Mouse (Mus musculus) heart, postnatal 25 days (tissue): ENCODE measurements around the gene Neurl2. TPM values are rescaled to one million over a fixed set of nuclear protein-coding genes. Genes with fewer than 3 reads are reported as not detected.
"Not testable (repeated sequence)": the region's sequence is repeated elsewhere in the genome, so short reads cannot be mapped to it uniquely, and the experiment has no call there.

Experiments
- DNase-seq: peaks from one replicate; pipeline ENCODE4 v3.0.0; 2022; ENCODE audit warnings: low spot score
- intact Hi-C: fragments of 180-260 bp; cut with DNase I; formaldehyde crosslinking; loops from one replicate; pipeline ENCODE4 v1.15.1; 2025
- total RNA-seq, 2 experiments: library from RNA; stranded (reverse); gene quantifications; 2 replicates each; pipeline ENCODE4 v1.2.3; 2021

Gene Neurl2
- total RNA-seq = 10 to 100 TPM; 39.9 to 44.6 TPM

- intact Hi-C loops = loop anchor here (2.0 to 10.0 kb wide), 4 partner anchors 43 to 201 kb away; partner anchors contain the start of genes Ncoa5 and Zfp335
- DNase-seq = peak; percentile 87
Measured at GRCm38 (mm10) chr2:164833314-164833959, at the start of gene Neurl2. Neurl2 (minus strand) TSS chr2:164833456.

DNA sequence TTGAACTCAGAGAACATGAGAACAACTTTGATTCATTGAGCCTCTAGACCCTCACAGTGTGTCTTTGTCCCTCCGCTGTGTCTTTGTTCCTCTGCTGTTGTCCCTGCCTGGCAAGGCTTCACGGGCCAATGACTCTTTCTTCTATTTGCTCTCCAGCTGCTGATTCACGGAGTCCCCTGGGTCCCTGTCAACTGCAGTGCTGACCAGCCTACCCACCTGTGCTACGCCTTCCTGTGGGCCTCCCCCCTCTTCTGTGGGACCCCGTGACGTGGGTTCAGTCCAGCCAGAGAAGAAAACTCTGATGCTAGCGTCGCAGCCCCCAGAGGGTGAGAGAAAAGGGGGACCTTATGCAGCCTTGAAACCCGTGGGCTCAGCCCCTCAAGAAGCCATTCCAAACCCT is 49.4 kb upstream of the Neurl2 start:
- intact Hi-C loops = no loop called here
- no peak for DNase-seq

GRCm38 (mm10) chr2:164879568-164880277 is 46.5 kb upstream of the Neurl2 start:
- peak; percentile 89 for DNase-seq
- intact Hi-C loops = loop anchor here (2.0 kb wide), 2 partner anchors 17 to 29 kb away; no protein-coding TSS in a partner anchor

GRCm38 (mm10) chr2:164879228-164879567 is 45.9 kb upstream of the Neurl2 start, which contains the start of gene Pcif1:
Pcif1 (plus strand) TSS chr2:164879304.
- intact Hi-C loops = loop anchor here (2.0 kb wide), 1 partner anchor 16 kb away; no protein-coding TSS in a partner anchor
- peak; percentile 81 for DNase-seq

DNA sequence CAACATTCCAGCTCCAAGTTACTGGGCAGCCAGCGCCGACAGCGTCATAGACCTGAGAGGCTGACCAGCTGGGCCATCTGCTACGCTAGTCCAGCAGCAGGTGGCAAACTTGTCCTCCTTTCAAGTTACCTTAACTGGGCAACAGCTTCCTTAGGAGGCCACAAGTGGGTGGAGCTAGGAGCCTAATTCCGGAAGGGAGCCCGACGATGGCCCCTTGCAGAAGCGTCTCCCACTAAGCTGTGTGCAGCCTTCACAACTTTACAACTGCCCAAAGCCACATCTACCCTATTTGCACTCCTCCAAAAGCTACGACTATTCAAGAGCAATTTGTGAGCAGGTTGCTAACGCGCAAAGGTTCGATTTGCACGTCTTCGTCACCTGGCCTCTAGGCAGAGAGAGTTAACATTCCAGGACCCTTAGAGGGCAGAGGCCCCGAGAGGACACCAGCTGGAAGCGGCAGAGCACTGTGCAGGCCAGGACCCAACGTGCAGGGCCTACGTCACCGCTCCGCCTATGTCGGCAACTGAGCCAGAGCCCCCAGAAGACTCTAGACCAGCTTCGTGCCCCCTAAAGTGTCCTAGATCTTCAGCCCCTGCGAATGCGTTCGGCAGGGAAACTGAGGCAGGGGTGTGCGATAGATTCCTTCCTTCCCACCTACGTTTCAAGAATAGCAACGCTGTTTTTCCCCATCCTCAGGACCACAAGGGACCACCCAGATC is 45.4 kb upstream of the Neurl2 start:
- DNase-seq = peak; percentile 42
- intact Hi-C loops = loop anchor here (2.0 kb wide), 1 partner anchor 16 kb away; no protein-coding TSS in a partner anchor

- not testable (repeated sequence) for DNase-seq
- intact Hi-C loops = loop anchor here (2.0 kb wide), 2 partner anchors 15 to 45 kb away; partner anchors contain the start of genes Ctsa and Neurl2
Measured at GRCm38 (mm10) chr2:164877376-164878215, 44.3 kb upstream of the Neurl2 start.

- intact Hi-C loops = loop anchor here (2.0 kb wide), 1 partner anchor 43 kb away; the partner anchor contains the start of genes Ctsa and Neurl2
- not testable (repeated sequence) for DNase-seq
Measured at GRCm38 (mm10) chr2:164875648-164876047, 42.4 kb upstream of the Neurl2 start.

GRCm38 (mm10) chr2:164874239-164874769 is 41.0 kb upstream of the Neurl2 start:
- intact Hi-C loops = no loop called here
- peak; percentile 59 for DNase-seq

- intact Hi-C loops = no loop called here
- DNase-seq = no peak
Measured at GRCm38 (mm10) chr2:164873621-164874020, 40.4 kb upstream of the Neurl2 start.

GRCm38 (mm10) chr2:164871602-164872303 is 38.5 kb upstream of the Neurl2 start:
- no peak for DNase-seq
- intact Hi-C loops = no loop called here

DNA sequence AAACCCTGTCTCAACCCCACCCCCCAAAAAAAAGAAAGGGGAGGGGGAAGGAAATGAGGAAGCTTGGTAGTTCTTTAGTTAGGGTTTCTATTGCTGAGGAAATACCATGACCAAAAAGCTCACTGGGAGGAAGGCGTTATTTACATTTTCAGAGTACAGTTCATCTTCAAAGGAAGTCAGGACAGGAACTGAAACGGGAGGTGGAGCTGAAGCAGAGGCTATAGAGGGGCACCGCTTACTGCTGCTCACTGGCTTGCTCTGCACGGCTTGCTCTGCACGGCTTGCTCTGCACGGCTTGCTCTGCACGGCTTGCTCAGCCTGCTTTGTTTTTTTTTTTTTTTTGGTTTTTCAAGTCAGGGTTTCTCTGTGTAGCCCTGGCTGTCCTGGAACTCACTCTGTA is 35.2 kb upstream of the Neurl2 start:
- intact Hi-C loops = loop anchor here (2.0 kb wide), 1 partner anchor 14 kb away; no protein-coding TSS in a partner anchor
- DNase-seq = no peak

- intact Hi-C loops = no loop called here
- no peak for DNase-seq
Measured at GRCm38 (mm10) chr2:164867566-164867965, 34.3 kb upstream of the Neurl2 start.

DNA sequence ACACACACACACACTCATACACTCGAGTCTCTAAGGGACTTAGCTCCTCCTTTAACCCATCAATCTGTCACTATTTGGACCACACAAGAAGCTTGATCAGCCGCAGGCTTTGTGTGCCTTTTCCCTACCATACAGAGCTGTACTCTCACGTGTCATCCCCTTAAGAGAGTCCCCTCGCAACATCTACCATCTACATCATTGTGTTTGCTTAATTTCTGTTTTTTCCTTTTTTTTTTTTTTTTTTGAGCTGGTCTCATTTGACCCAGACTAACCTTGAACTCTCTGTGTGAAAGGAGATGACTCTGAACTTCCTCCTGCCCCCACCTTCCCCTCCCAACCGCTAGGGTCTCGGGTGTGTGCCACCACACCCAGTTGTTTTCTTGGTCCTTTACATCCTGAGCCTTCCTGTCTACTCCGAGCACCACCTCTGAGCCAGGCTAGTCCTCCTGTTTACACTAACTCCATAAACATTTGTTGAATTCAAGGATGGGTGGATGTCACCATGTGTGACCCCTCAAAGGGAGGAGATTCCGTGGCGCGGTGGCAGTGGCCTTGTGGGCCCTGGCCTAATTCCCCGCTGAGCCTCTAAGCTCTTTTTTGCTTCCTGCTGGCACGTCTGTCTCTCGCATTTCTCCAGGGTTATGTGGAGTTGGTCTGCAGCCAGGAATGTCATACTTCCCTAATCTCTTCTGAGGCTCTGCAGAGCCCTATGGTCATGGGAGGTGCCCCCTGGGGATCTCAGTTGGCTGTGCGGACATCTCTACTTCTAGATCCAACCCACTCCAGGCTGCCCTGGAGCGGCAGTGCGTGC is 33.7 kb upstream of the Neurl2 start:
- peak; percentile 78 for DNase-seq
- intact Hi-C loops = no loop called here

DNA sequence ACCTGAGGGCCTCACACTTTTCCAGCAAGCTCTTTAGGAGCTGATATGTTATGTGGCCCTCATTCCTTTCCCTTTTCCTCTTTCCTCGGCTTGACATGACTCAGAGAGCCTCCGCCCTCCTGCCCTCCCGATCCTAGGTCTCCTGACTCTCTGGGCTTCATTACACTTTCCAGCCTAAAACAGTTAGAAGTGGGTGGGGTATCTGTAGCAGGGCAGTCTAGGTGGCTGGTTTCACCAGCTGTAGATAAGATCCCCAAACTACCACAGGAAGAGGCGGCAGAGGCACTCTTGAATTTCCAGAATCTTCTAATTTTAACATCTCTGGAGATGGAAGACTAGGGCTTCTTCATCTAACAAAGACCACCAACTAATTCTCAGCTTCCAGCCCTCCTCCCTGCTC is 31.3 kb upstream of the Neurl2 start:
- intact Hi-C loops = no loop called here
- DNase-seq = no peak

DNA sequence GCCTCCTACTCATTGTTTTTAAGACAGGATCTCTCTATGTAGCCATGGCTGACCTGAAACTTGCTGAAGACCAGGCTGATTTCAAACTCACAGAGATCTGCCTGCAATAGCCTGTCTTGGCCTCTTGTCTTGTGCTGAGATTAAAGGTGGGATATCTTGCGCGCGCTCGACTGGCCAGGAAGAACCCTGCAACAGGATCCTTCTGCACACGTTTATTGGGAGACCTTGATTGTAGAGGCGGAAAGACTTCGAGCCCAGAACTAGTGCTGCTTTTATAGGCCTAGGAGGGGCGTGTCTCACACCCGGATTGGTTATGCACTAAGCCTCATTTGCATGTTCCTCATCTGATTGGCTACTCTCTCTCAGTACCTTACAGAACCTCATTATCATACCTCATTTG is 30.2 kb upstream of the Neurl2 start:
- intact Hi-C loops = loop anchor here (2.0 kb wide), 1 partner anchor 15 kb away; the partner anchor contains the start of gene Pcif1
- DNase-seq = not testable (repeated sequence)

DNA sequence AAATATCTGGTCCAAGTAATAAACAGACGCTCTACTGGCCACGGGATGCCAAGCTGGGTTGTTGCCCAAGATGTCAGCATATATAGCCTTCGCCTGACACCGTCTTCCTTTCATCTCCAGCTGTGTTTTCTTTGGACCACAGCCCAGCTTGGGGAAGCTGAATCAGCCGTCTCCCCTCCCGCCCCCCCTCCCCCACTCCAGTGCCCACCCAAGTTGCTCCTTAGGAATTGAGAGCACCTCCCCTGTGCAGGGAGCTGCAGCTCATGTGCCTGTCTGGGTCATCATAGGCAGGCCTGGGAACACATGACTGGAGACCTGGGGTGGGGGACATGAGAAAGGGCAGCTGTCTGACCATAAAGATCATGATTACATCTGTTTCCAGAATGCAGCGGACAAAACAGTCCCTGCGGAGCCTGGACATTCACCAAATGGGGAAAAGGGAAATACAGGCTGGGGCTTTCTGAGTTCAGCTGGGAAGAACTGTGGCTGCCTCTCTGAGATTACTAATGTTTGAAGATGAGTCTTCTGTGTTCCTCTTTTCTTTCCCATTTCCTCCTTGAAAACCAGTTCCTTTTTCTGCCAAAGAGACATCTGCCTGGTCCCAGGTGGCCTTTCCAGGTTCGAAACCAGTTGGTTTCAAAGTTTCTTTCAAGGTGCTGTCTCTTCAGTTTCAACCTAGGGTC is 29.1 kb upstream of the Neurl2 start:
- DNase-seq = peak; percentile 37
- intact Hi-C loops = loop anchor here (2.0 kb wide), 1 partner anchor 16 kb away; the partner anchor contains the start of gene Pcif1

DNA sequence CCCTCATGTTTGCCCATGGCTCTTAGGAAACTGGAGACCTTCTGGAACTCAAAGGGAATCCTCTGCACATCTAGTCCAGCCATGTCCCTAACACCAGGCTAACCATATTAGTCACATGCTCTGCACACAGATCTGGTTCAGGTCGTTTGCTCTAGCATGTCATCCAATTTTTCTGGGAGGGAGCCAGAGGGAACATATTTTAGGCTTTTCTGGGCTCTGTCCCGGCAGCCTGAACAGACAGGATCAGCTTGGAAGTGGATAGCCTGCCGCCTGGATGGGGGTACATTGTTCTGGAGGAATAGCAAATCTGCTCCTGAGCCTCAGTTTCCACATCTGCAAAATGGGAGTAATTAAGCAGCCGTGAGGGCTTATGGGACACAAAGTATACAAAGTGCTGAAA is 27.8 kb upstream of the Neurl2 start:
- intact Hi-C loops = no loop called here

More for the DNA sequence above, 27.8 kb upstream of the Neurl2 start:
- DNase-seq = no peak
